Mouse (Mus musculus): ENCODE results near the gene Golt1a. TPM values are rescaled to one million over a fixed set of nuclear protein-coding genes. Genes with fewer than 3 reads are reported as not detected.
"Not testable (repeated sequence)": the region's sequence is repeated elsewhere in the genome, so short reads cannot be mapped to it uniquely, and the experiment has no call there.

Gene Golt1a
- polyA plus RNA-seq, 1 experiment = 1.1 TPM

- DNase-seq = no peak
- Histone ChIP-seq H3K4me1 (ENCODE audit: control insufficient read depth, insufficient read depth, low read length) (peaks cover 8% of the 10 kb centered on the region), H3K4me3 (replicated peaks; ENCODE audit: extremely low read depth, low read depth, low read length) (no peak overlapping the region)
- 75% methylated on average over 3 of the region's 3 CpGs for WGBS
- no peak for TF ChIP-seq CTCF (IDR thresholded peaks at IDR 0.05; ENCODE audit: insufficient read depth, low read length)
- TF ChIP-seq POLR2A (IDR thresholded peaks at IDR 0.05; ENCODE audit: borderline replicate concordance, extremely low read depth, low read depth, low read length) = no peak
Observed at GRCm38 (mm10) chr1:133331142-133331541, 21.5 kb downstream of the Golt1a start.

GRCm38 (mm10) chr1:133332656-133333430 is 23.2 kb downstream of the Golt1a start:
- TF ChIP-seq CTCF (IDR thresholded peaks at IDR 0.05; ENCODE audit: insufficient read depth, low read length) (no peak), POLR2A (IDR thresholded peaks at IDR 0.05; ENCODE audit: borderline replicate concordance, extremely low read depth, low read depth, low read length) (no peak)
- Histone ChIP-seq H3K4me3 (replicated peaks; ENCODE audit: extremely low read depth, low read depth, low read length) (no peak overlapping the region), H3K4me1 (ENCODE audit: control insufficient read depth, insufficient read depth, low read length) (peaks cover 8% of the 10 kb centered on the region)
- 92% methylated on average over 11 of the region's 11 CpGs for WGBS
- no peak for DNase-seq

- TF ChIP-seq CTCF (IDR thresholded peaks at IDR 0.05; ENCODE audit: insufficient read depth, low read length) (no peak), POLR2A (IDR thresholded peaks at IDR 0.05; ENCODE audit: borderline replicate concordance, extremely low read depth, low read depth, low read length) (no peak)
- whole genome bisulfite sequencing = 78% methylated on average over 6 of the region's 6 CpGs
- Histone ChIP-seq H3K4me1 (ENCODE audit: control insufficient read depth, insufficient read depth, low read length) (peaks cover 8% of the 10 kb centered on the region), H3K4me3 (replicated peaks; ENCODE audit: extremely low read depth, low read depth, low read length) (no peak overlapping the region)
- DNase-seq = no peak
Observed at GRCm38 (mm10) chr1:133333937-133334336, 24.3 kb downstream of the Golt1a start.

GRCm38 (mm10) chr1:133340403-133340802 is 30.8 kb downstream of the Golt1a start:
- H3K4me1 ChIP-seq (ENCODE audit: control insufficient read depth, insufficient read depth, low read length); DNase-seq; H3K4me3 ChIP-seq (replicated peaks; ENCODE audit: extremely low read depth, low read depth, low read length): not testable (repeated sequence)
- 41% methylated on average over 1 of the region's 1 CpGs for WGBS

GRCm38 (mm10) chr1:133344357-133344756 is 34.8 kb downstream of the Golt1a start:
- Histone ChIP-seq H3K4me3 (replicated peaks; ENCODE audit: extremely low read depth, low read depth, low read length) (no peak overlapping the region), H3K4me1 (ENCODE audit: control insufficient read depth, insufficient read depth, low read length) (no peaks in the 10 kb centered on the region)
- 93% methylated on average over 2 of the region's 2 CpGs for WGBS
- no peak for DNase-seq
- TF ChIP-seq POLR2A (IDR thresholded peaks at IDR 0.05; ENCODE audit: borderline replicate concordance, extremely low read depth, low read depth, low read length) = no peak
- no peak for TF ChIP-seq CTCF (IDR thresholded peaks at IDR 0.05; ENCODE audit: insufficient read depth, low read length)

GRCm38 (mm10) chr1:133346531-133346930 is 36.9 kb downstream of the Golt1a start:
- WGBS = 81% methylated on average over 9 of the region's 9 CpGs
- TF ChIP-seq CTCF (IDR thresholded peaks at IDR 0.05; ENCODE audit: insufficient read depth, low read length) (no peak), POLR2A (IDR thresholded peaks at IDR 0.05; ENCODE audit: borderline replicate concordance, extremely low read depth, low read depth, low read length) (no peak)

GRCm38 (mm10) chr1:133347226-133347625 is 37.6 kb downstream of the Golt1a start:
- no peak overlapping the region for H3K4me3 ChIP-seq (replicated peaks; ENCODE audit: extremely low read depth, low read depth, low read length)

More at GRCm38 (mm10) chr1:133346531-133346930, 36.9 kb downstream of the Golt1a start:
- Histone ChIP-seq H3K4me1 (ENCODE audit: control insufficient read depth, insufficient read depth, low read length) (no peaks in the 10 kb centered on the region), H3K4me3 (replicated peaks; ENCODE audit: extremely low read depth, low read depth, low read length) (no peak overlapping the region)
- DNase-seq = no peak

GRCm38 (mm10) chr1:133347693-133348520 is 38.3 kb downstream of the Golt1a start:
- 44% methylated on average over 11 of the region's 11 CpGs for WGBS

More at GRCm38 (mm10) chr1:133347226-133347625, 37.6 kb downstream of the Golt1a start:
- H3K4me1 ChIP-seq (ENCODE audit: control insufficient read depth, insufficient read depth, low read length) = no peaks in the 10 kb centered on the region
- no peak for TF ChIP-seq CTCF (IDR thresholded peaks at IDR 0.05; ENCODE audit: insufficient read depth, low read length)
- TF ChIP-seq POLR2A (IDR thresholded peaks at IDR 0.05; ENCODE audit: borderline replicate concordance, extremely low read depth, low read depth, low read length) = no peak
- WGBS = 88% methylated on average over 3 of the region's 3 CpGs
- DNase-seq = no peak

GRCm38 (mm10) chr1:133350210-133350609 is 40.6 kb downstream of the Golt1a start, which contains the start of gene Ren1:
Gene Ren1 (plus strand): TSS chr1:133350510.
- 95% methylated on average over 1 of the region's 1 CpGs for WGBS
- H3K4me1 ChIP-seq (ENCODE audit: control insufficient read depth, insufficient read depth, low read length) = no peaks in the 10 kb centered on the region
- no peak for DNase-seq
- no peak for TF ChIP-seq CTCF (IDR thresholded peaks at IDR 0.05; ENCODE audit: insufficient read depth, low read length)
- no peak for TF ChIP-seq POLR2A (IDR thresholded peaks at IDR 0.05; ENCODE audit: borderline replicate concordance, extremely low read depth, low read depth, low read length)
- H3K4me3 ChIP-seq (replicated peaks; ENCODE audit: extremely low read depth, low read depth, low read length) = no peak within 1 kb of the TSS

More at GRCm38 (mm10) chr1:133347693-133348520, 38.3 kb downstream of the Golt1a start:
- DNase-seq = no peak
- Histone ChIP-seq H3K4me1 (ENCODE audit: control insufficient read depth, insufficient read depth, low read length) (no peaks in the 10 kb centered on the region), H3K4me3 (replicated peaks; ENCODE audit: extremely low read depth, low read depth, low read length) (no peak overlapping the region)
- TF ChIP-seq POLR2A (IDR thresholded peaks at IDR 0.05; ENCODE audit: borderline replicate concordance, extremely low read depth, low read depth, low read length) = no peak
